Mouse (Mus musculus) left cerebral cortex, postnatal 14 days (tissue): ENCODE results near the gene Svopl. TPM values are rescaled to one million over a fixed set of nuclear protein-coding genes. Genes with fewer than 3 reads are reported as not detected.

Experiments used
- DNase-seq, 2 experiments: peaks; one replicate each; pipeline ENCODE4 v3.0.0; 2021 to 2022; ENCODE audit warnings: low spot score in 2 of 2, mixed read lengths in 1 of 2
- intact Hi-C: fragments of 180-260 bp; cut with DNase I; formaldehyde crosslinking; loops from one replicate; pipeline ENCODE4 v1.15.1; 2025
- total RNA-seq, 2 experiments: library from RNA; stranded (reverse); gene quantifications; 2 replicates each; pipeline ENCODE4 v1.2.3; 2021

The Svopl gene
- total RNA-seq, 2 experiments from 2014 or later: 0.66 TPM; not detected in 1

GRCm38 (mm10) chr6:38048003-38048402, 1.2 kb upstream of the Svopl start:
- intact Hi-C loops: no loop called here
- no peak for DNase-seq

GRCm38 (mm10) chr6:38032801-38033566, 13.8 kb downstream of the Svopl start:
- intact Hi-C loops: no loop called here
- DNase-seq: no peak

GRCm38 (mm10) chr6:38031924-38032540, 14.8 kb downstream of the Svopl start:
- intact Hi-C loops: no loop called here
- peak; percentile 31 to 46 for DNase-seq

GRCm38 (mm10) chr6:38028205-38028604, 18.6 kb downstream of the Svopl start:
- intact Hi-C loops: no loop called here
- DNase-seq: no peak

GRCm38 (mm10) chr6:38027771-38028170, 19.0 kb downstream of the Svopl start:
- no peak for DNase-seq
- intact Hi-C loops: no loop called here

- DNase-seq: no peak
- intact Hi-C loops: no loop called here
Measured at GRCm38 (mm10) chr6:38023284-38023683, 23.5 kb downstream of the Svopl start.

- no peak for DNase-seq
- intact Hi-C loops: no loop called here
Measured at GRCm38 (mm10) chr6:38021406-38021805, 25.4 kb downstream of the Svopl start.

GRCm38 (mm10) chr6:38012829-38013228, 34.0 kb downstream of the Svopl start:
- no peak for DNase-seq
- intact Hi-C loops: no loop called here

GRCm38 (mm10) chr6:38007459-38007858, 39.3 kb downstream of the Svopl start:
- intact Hi-C loops: loop anchor here (1.0 kb wide), 1 partner anchor 59 kb away; no protein-coding TSS in a partner anchor
- peak; percentile 68 to 72 for DNase-seq

GRCm38 (mm10) chr6:37967386-37967785, 79.4 kb downstream of the Svopl start:
- intact Hi-C loops: no loop called here
- DNase-seq: no peak

- intact Hi-C loops: no loop called here
- no peak for DNase-seq
Measured at GRCm38 (mm10) chr6:37951306-37951705, 95.5 kb downstream of the Svopl start.

GRCm38 (mm10) chr6:37936498-37936897, 110.3 kb downstream of the Svopl start:
- intact Hi-C loops: no loop called here
- no peak for DNase-seq

Other genes with a start within 250 kb of the Svopl start
- gene Trim24, start 176.2 kb downstream of the Svopl start, total RNA-seq: 10 to 100 TPM; 32.2 to 32.9 TPM
- gene Tmem213, start 62.3 kb upstream of the Svopl start, total RNA-seq: not detected
- gene Atp6v0a4, start 77.6 kb upstream of the Svopl start, total RNA-seq: 1 to 10 TPM; 5.1 to 6.0 TPM
- 10 to 100 TPM; 35.3 to 39.1 TPM for gene D630045J12Rik, start 207.0 kb upstream of the Svopl start, total RNA-seq